Mouse (Mus musculus): ENCODE data around the gene Hspa4. TPM values are rescaled to one million over a fixed set of nuclear protein-coding genes. Genes with fewer than 3 reads are reported as not detected.
"Not testable (repeated sequence)": the region's sequence is repeated elsewhere in the genome, so short reads cannot be mapped to it uniquely, and the experiment has no call there.

The Hspa4 gene
- polyA plus RNA-seq, 1 experiment from 2014 or later, result 116 TPM

GRCm38 (mm10) chr11:53324512-53324968 lies 24.3 kb upstream of the Hspa4 start, which contains the start of gene Zcchc10:
TSS of gene Zcchc10 (plus strand) at chr11:53324679.
- Histone ChIP-seq H3K36me3 (peaks cover 27% of the 10 kb centered on the region), H3K27me3 (ENCODE audit: low read depth, poor library complexity, severe bottlenecking) (no peaks in the 10 kb centered on the region), H3K4me1 (peaks cover 9% of the 10 kb centered on the region), H3K9me3 (replicated peaks) (no peaks in the 10 kb centered on the region), H3K4me3 (peak within 1 kb of the TSS; percentile 88), H3K27ac (replicated peaks) (peak within 1 kb of the TSS; percentile 92)
- DNase-seq (ENCODE audit: low spot score), result peak; percentile 89
- under 1% methylated on average over 21 of the region's 21 CpGs for WGBS

- not testable (repeated sequence) for H3K4me1 ChIP-seq; H3K27ac ChIP-seq (replicated peaks)
- 92% methylated on average over 13 of the region's 13 CpGs for WGBS
Observed at GRCm38 (mm10) chr11:53319867-53320266, 19.6 kb upstream of the Hspa4 start.

GRCm38 (mm10) chr11:53318568-53318967 lies 18.3 kb upstream of the Hspa4 start:
- not testable (repeated sequence) for H3K9me3 ChIP-seq (replicated peaks); H3K4me3 ChIP-seq; DNase-seq (ENCODE audit: low spot score); H3K36me3 ChIP-seq; H3K27ac ChIP-seq (replicated peaks); H3K4me1 ChIP-seq; H3K27me3 ChIP-seq (ENCODE audit: low read depth, poor library complexity, severe bottlenecking)
- 85% methylated on average over 3 of the region's 3 CpGs for WGBS

More at GRCm38 (mm10) chr11:53319867-53320266, 19.6 kb upstream of the Hspa4 start:
- H3K9me3 ChIP-seq (replicated peaks); H3K4me3 ChIP-seq; H3K27me3 ChIP-seq (ENCODE audit: low read depth, poor library complexity, severe bottlenecking); DNase-seq (ENCODE audit: low spot score); H3K36me3 ChIP-seq: not testable (repeated sequence)

- Histone ChIP-seq H3K27ac (replicated peaks) (no peak overlapping the region), H3K9me3 (replicated peaks) (no peaks in the 10 kb centered on the region), H3K4me3 (no peak overlapping the region), H3K27me3 (ENCODE audit: low read depth, poor library complexity, severe bottlenecking) (no peaks in the 10 kb centered on the region), H3K36me3 (no peaks in the 10 kb centered on the region), H3K4me1 (no peaks in the 10 kb centered on the region)
- WGBS, result 87% methylated on average over 7 of the region's 7 CpGs
- no peak for DNase-seq (ENCODE audit: low spot score)
Observed at GRCm38 (mm10) chr11:53318041-53318440, 17.8 kb upstream of the Hspa4 start.

- Histone ChIP-seq H3K4me3 (no peak overlapping the region), H3K36me3 (no peaks in the 10 kb centered on the region), H3K4me1 (no peaks in the 10 kb centered on the region), H3K9me3 (replicated peaks) (no peaks in the 10 kb centered on the region), H3K27me3 (ENCODE audit: low read depth, poor library complexity, severe bottlenecking) (no peaks in the 10 kb centered on the region), H3K27ac (replicated peaks) (no peak overlapping the region)
- WGBS, result 60% methylated on average over 6 of the region's 6 CpGs
- DNase-seq (ENCODE audit: low spot score), result peak; percentile 13
Observed at GRCm38 (mm10) chr11:53316996-53317395, 16.7 kb upstream of the Hspa4 start.

- H3K9me3 ChIP-seq (replicated peaks), result no peaks in the 10 kb centered on the region
- no peak overlapping the region for H3K27ac ChIP-seq (replicated peaks)
- WGBS, result 76% methylated on average over 1 of the region's 1 CpGs
- no peak for DNase-seq (ENCODE audit: low spot score)
- no peaks in the 10 kb centered on the region for H3K36me3 ChIP-seq
- H3K4me3 ChIP-seq, result no peak overlapping the region
- peaks cover 6% of the 10 kb centered on the region for H3K4me1 ChIP-seq
- H3K27me3 ChIP-seq (ENCODE audit: low read depth, poor library complexity, severe bottlenecking), result no peaks in the 10 kb centered on the region
Observed at GRCm38 (mm10) chr11:53314770-53315173, 14.5 kb upstream of the Hspa4 start.

GRCm38 (mm10) chr11:53312823-53313222 lies 12.6 kb upstream of the Hspa4 start:
- H3K27me3 ChIP-seq (ENCODE audit: low read depth, poor library complexity, severe bottlenecking); DNase-seq (ENCODE audit: low spot score); H3K4me1 ChIP-seq; H3K9me3 ChIP-seq (replicated peaks); H3K36me3 ChIP-seq; H3K4me3 ChIP-seq; H3K27ac ChIP-seq (replicated peaks): not testable (repeated sequence)
- 73% methylated on average over 1 of the region's 1 CpGs for WGBS

GRCm38 (mm10) chr11:53311385-53311784 lies 11.1 kb upstream of the Hspa4 start:
- H3K4me1 ChIP-seq, result peaks cover 6% of the 10 kb centered on the region
- no peak for DNase-seq (ENCODE audit: low spot score)
- no peaks in the 10 kb centered on the region for H3K36me3 ChIP-seq
- H3K27me3 ChIP-seq (ENCODE audit: low read depth, poor library complexity, severe bottlenecking), result no peaks in the 10 kb centered on the region
- no peak overlapping the region for H3K27ac ChIP-seq (replicated peaks)
- 26% methylated on average over 1 of the region's 1 CpGs for WGBS
- H3K4me3 ChIP-seq, result no peak overlapping the region
- H3K9me3 ChIP-seq (replicated peaks), result no peaks in the 10 kb centered on the region

- 67% methylated on average over 2 of the region's 2 CpGs for WGBS
- Histone ChIP-seq H3K27ac (replicated peaks) (no peak overlapping the region), H3K36me3 (no peaks in the 10 kb centered on the region)
Observed at GRCm38 (mm10) chr11:53308884-53309310, 8.6 kb upstream of the Hspa4 start.

GRCm38 (mm10) chr11:53308251-53308864 lies 8.1 kb upstream of the Hspa4 start:
- no peak for DNase-seq (ENCODE audit: low spot score)
- Histone ChIP-seq H3K27me3 (ENCODE audit: low read depth, poor library complexity, severe bottlenecking) (no peaks in the 10 kb centered on the region), H3K36me3 (no peaks in the 10 kb centered on the region), H3K4me3 (no peak overlapping the region), H3K27ac (replicated peaks) (no peak overlapping the region), H3K9me3 (replicated peaks) (no peaks in the 10 kb centered on the region), H3K4me1 (peaks cover 6% of the 10 kb centered on the region)

More at GRCm38 (mm10) chr11:53308884-53309310, 8.6 kb upstream of the Hspa4 start:
- no peak for DNase-seq (ENCODE audit: low spot score)
- H3K27me3 ChIP-seq (ENCODE audit: low read depth, poor library complexity, severe bottlenecking), result no peaks in the 10 kb centered on the region
- H3K4me3 ChIP-seq, result no peak overlapping the region
- no peaks in the 10 kb centered on the region for H3K9me3 ChIP-seq (replicated peaks)
- H3K4me1 ChIP-seq, result peaks cover 6% of the 10 kb centered on the region

- peaks cover 6% of the 10 kb centered on the region for H3K4me1 ChIP-seq
- WGBS, result 80% methylated on average over 10 of the region's 10 CpGs
- H3K27ac ChIP-seq (replicated peaks), result no peak overlapping the region
Observed at GRCm38 (mm10) chr11:53307558-53308065, 7.4 kb upstream of the Hspa4 start.

GRCm38 (mm10) chr11:53306965-53307364 lies 6.7 kb upstream of the Hspa4 start:
- Histone ChIP-seq H3K4me3 (no peak overlapping the region), H3K9me3 (replicated peaks) (no peaks in the 10 kb centered on the region), H3K27ac (replicated peaks) (no peak overlapping the region), H3K4me1 (peaks cover 6% of the 10 kb centered on the region), H3K36me3 (no peaks in the 10 kb centered on the region), H3K27me3 (ENCODE audit: low read depth, poor library complexity, severe bottlenecking) (no peaks in the 10 kb centered on the region)
- 92% methylated on average over 2 of the region's 2 CpGs for WGBS
- no peak for DNase-seq (ENCODE audit: low spot score)

More at GRCm38 (mm10) chr11:53307558-53308065, 7.4 kb upstream of the Hspa4 start:
- H3K4me3 ChIP-seq, result no peak overlapping the region
- H3K9me3 ChIP-seq (replicated peaks), result no peaks in the 10 kb centered on the region
- no peaks in the 10 kb centered on the region for H3K27me3 ChIP-seq (ENCODE audit: low read depth, poor library complexity, severe bottlenecking)
- H3K36me3 ChIP-seq, result no peaks in the 10 kb centered on the region
- DNase-seq (ENCODE audit: low spot score), result no peak

- Histone ChIP-seq H3K27ac (replicated peaks) (no peak overlapping the region), H3K4me3 (no peak overlapping the region), H3K36me3 (no peaks in the 10 kb centered on the region), H3K4me1 (peaks cover 10% of the 10 kb centered on the region), H3K9me3 (replicated peaks) (no peaks in the 10 kb centered on the region), H3K27me3 (ENCODE audit: low read depth, poor library complexity, severe bottlenecking) (no peaks in the 10 kb centered on the region)
- WGBS, result 88% methylated on average over 14 of the region's 14 CpGs
- no peak for DNase-seq (ENCODE audit: low spot score)
Observed at GRCm38 (mm10) chr11:53304044-53304840, 4.0 kb upstream of the Hspa4 start.
